In genomic region chr10:94914081-94914480, GRCm38 (mm10) we compare ENCODE assay signal across 26 mouse cellular contexts. TPM values are rescaled to one million over a fixed set of nuclear protein-coding genes. Genes with fewer than 3 reads are reported as not detected.
DNase-seq lines count a peak whose midpoint lies in the region; ATAC-seq and TF ChIP-seq lines count a peak whose summit lies in the region.
"Had no signal": no experiment of that assay in that cellular context is flagged by ENCODE, and none has a peak within 500 bp of the region (broad histone marks: within the 10 kb centered on the region; RNA-seq: fewer than 3 reads in every experiment).

No protein-coding gene starts in this region.

- peak; percentile 33 for DNase-seq in forebrain, embryonic 14.5 days (ENCODE audit: low spot score)
- DNase-seq in lung, postnatal 0 days (ENCODE audit: low spot score): peak; percentile 72
- no peak for DNase-seq in lung, adult 18-20 months
- peak; percentile 55 for DNase-seq in brain, embryonic 14.5 days (ENCODE audit: low read depth)
- no peak for DNase-seq in kidney, adult 18-20 months
- no peak for DNase-seq in right cerebral cortex, adult 2 months (ENCODE audit: low spot score in 2 of 2)
- DNase-seq: adrenal gland, adult 2 months; cerebellum, adult 2 months; cerebellum, postnatal 25 days; gastrocnemius, postnatal 10 days; heart, adult 11 months; kidney, postnatal 25 days; right cerebral cortex, adult 18-20 months; thymus, postnatal 36 days had no signal

- no peak overlapping the region for H3K4me3 ChIP-seq in forebrain, embryonic 14.5 days (ENCODE audit: low read depth, low read length)
- no peak overlapping the region for H3K4me3 ChIP-seq in forebrain, embryonic 13.5 days
- no peak overlapping the region for H3K4me3 ChIP-seq in lung, postnatal 0 days (ENCODE audit: low read depth, low read length)
- H3K4me3 ChIP-seq in liver, embryonic 16.5 days (ENCODE audit: low read depth, low read length): no peak overlapping the region
- H3K4me3 ChIP-seq: layer of hippocampus, adult 2 months; lung, embryonic 15.5 days; midbrain, embryonic 10.5 days; neural tube, embryonic 15.5 days; stomach, embryonic 15.5 days had no signal

- H3K9ac ChIP-seq in forebrain, embryonic 14.5 days (ENCODE audit: low read length): no peak overlapping the region
- H3K9ac ChIP-seq in forebrain, embryonic 13.5 days: no peak overlapping the region
- no peak overlapping the region for H3K9ac ChIP-seq in lung, postnatal 0 days (replicated peaks; ENCODE audit: low read depth)
- H3K9ac ChIP-seq in liver, embryonic 16.5 days (ENCODE audit: low read depth, low read length): no peak overlapping the region
- H3K9ac ChIP-seq: lung, embryonic 15.5 days; neural tube, embryonic 15.5 days; stomach, embryonic 15.5 days had no signal

- no peaks in the 10 kb centered on the region for H3K4me1 ChIP-seq in forebrain, embryonic 14.5 days (ENCODE audit: control insufficient read depth, insufficient read depth, low read length)
- H3K4me1 ChIP-seq in forebrain, embryonic 13.5 days: no peaks in the 10 kb centered on the region; the same call in 1 of the 2 replicates
- H3K4me1 ChIP-seq in lung, postnatal 0 days (ENCODE audit: insufficient read depth, low read depth, low read length): no peaks in the 10 kb centered on the region
- H3K4me1 ChIP-seq in liver, embryonic 16.5 days (ENCODE audit: control insufficient read depth, low read depth, low read length): peaks cover 66% of the 10 kb centered on the region
- H3K4me1 ChIP-seq: stomach, embryonic 15.5 days had no signal

- 78% methylated on average over 11 of the region's 11 CpGs for WGBS in forebrain, embryonic 14.5 days
- 86% methylated on average over 11 of the region's 11 CpGs for WGBS in forebrain, embryonic 13.5 days
- 63% methylated on average over 11 of the region's 11 CpGs for WGBS in lung, postnatal 0 days
- 81% methylated on average over 11 of the region's 11 CpGs for WGBS in liver, embryonic 16.5 days (ENCODE audit: insufficient replicate concordance)

- no peak for TF ChIP-seq POLR2A in brain, embryonic 14.5 days (IDR thresholded peaks at IDR 0.05; ENCODE audit: borderline replicate concordance, extremely low read depth, insufficient read depth, insufficient read length, poor library complexity, severe bottlenecking)

- no peak overlapping the region for H3K4me2 ChIP-seq in forebrain, embryonic 14.5 days (ENCODE audit: low read length)
- H3K4me2 ChIP-seq in forebrain, embryonic 13.5 days: no peak overlapping the region
- H3K4me2 ChIP-seq in lung, postnatal 0 days (replicated peaks; ENCODE audit: low read depth, low read length): no peak overlapping the region
- no peak overlapping the region for H3K4me2 ChIP-seq in liver, embryonic 16.5 days (ENCODE audit: low read depth, low read length)
- H3K4me2 ChIP-seq: heart, embryonic 11.5 days; lung, embryonic 15.5 days; neural tube, embryonic 15.5 days; stomach, embryonic 15.5 days had no signal

- H3K36me3 ChIP-seq in forebrain, embryonic 14.5 days (ENCODE audit: control insufficient read depth, insufficient read depth, low read length): no peaks in the 10 kb centered on the region
- H3K36me3 ChIP-seq in forebrain, embryonic 13.5 days (ENCODE audit: poor library complexity, severe bottlenecking): no peaks in the 10 kb centered on the region
- H3K36me3 ChIP-seq in lung, postnatal 0 days (ENCODE audit: insufficient read depth, low read length): no peaks in the 10 kb centered on the region
- H3K36me3 ChIP-seq in liver, embryonic 16.5 days (ENCODE audit: control insufficient read depth, insufficient read depth): no peaks in the 10 kb centered on the region
- H3K36me3 ChIP-seq: lung, embryonic 15.5 days; midbrain, embryonic 10.5 days; neural tube, embryonic 15.5 days; stomach, embryonic 15.5 days had no signal

- ATAC-seq in forebrain, embryonic 14.5 days: no peak
- no peak for ATAC-seq in forebrain, embryonic 13.5 days
- peak; percentile 44 for ATAC-seq in lung, postnatal 0 days
- no peak for ATAC-seq in liver, embryonic 16.5 days (ENCODE audit: low read depth)
- ATAC-seq: hindbrain, embryonic 16.5 days; intestine, embryonic 16.5 days; midbrain, embryonic 16.5 days; Patski had no signal

- no peak for TF ChIP-seq CTCF in lung, postnatal 0 days (IDR thresholded peaks at IDR 0.05)
- no peak for TF ChIP-seq CTCF in brain, embryonic 14.5 days (IDR thresholded peaks at IDR 0.05; ENCODE audit: borderline replicate concordance, extremely low read depth, insufficient read depth, insufficient read length)

- H3K9me3 ChIP-seq in forebrain, embryonic 14.5 days (replicated peaks; ENCODE audit: control insufficient read depth, low read length): no peaks in the 10 kb centered on the region
- H3K9me3 ChIP-seq in forebrain, embryonic 13.5 days (replicated peaks): no peaks in the 10 kb centered on the region
- no peaks in the 10 kb centered on the region for H3K9me3 ChIP-seq in lung, postnatal 0 days (ENCODE audit: low read length)
- no peaks in the 10 kb centered on the region for H3K9me3 ChIP-seq in liver, embryonic 16.5 days (replicated peaks; ENCODE audit: control insufficient read depth, low read length)
- H3K9me3 ChIP-seq: lung, embryonic 15.5 days; midbrain, embryonic 10.5 days; neural tube, embryonic 15.5 days; stomach, embryonic 15.5 days had no signal

- H3K27me3 ChIP-seq in forebrain, embryonic 14.5 days (replicated peaks; ENCODE audit: control insufficient read depth, insufficient read depth, low read length): no peaks in the 10 kb centered on the region
- no peaks in the 10 kb centered on the region for H3K27me3 ChIP-seq in forebrain, embryonic 13.5 days
- H3K27me3 ChIP-seq in lung, postnatal 0 days (replicated peaks; ENCODE audit: insufficient read depth, low read length): no peaks in the 10 kb centered on the region
- H3K27me3 ChIP-seq in liver, embryonic 16.5 days (ENCODE audit: control insufficient read depth, insufficient read depth, low read depth, low read length): no peaks in the 10 kb centered on the region
- H3K27me3 ChIP-seq: lung, embryonic 15.5 days; neural tube, embryonic 15.5 days; Patski; stomach, embryonic 15.5 days had no signal

- H3K27ac ChIP-seq in forebrain, embryonic 14.5 days (ENCODE audit: low read depth, low read length): peak overlapping the region; percentile 33; the same call in 1 of the 2 replicates
- no peak overlapping the region for H3K27ac ChIP-seq in forebrain, embryonic 13.5 days
- H3K27ac ChIP-seq in lung, postnatal 0 days (ENCODE audit: low read length): no peak overlapping the region
- H3K27ac ChIP-seq in liver, embryonic 16.5 days (ENCODE audit: low read length): peak overlapping the region; percentile 13; the same call in 1 of the 2 replicates
- H3K27ac ChIP-seq: layer of hippocampus, adult 2 months; midbrain, embryonic 10.5 days; neural tube, embryonic 15.5 days; stomach, embryonic 15.5 days had no signal

- no peak for TF ChIP-seq EP300 in lung, postnatal 0 days (IDR thresholded peaks at IDR 0.05)

RNA-seq across cellular contexts. Expression of gene Plxnc1, which starts 30.6 kb away (rescaled TPM):
- polyA plus RNA-seq in forebrain, embryonic 14.5 days (2014; fragmentation: Nextera tagmentation; extraction: Ambion mirVana): 14.4 and 15.0 TPM in 2 replicates
- 7.2 and 8.3 TPM in 2 replicates for polyA plus RNA-seq in forebrain, embryonic 13.5 days (2015; fragmentation: Nextera tagmentation; extraction: Ambion mirVana)
- polyA plus RNA-seq in lung, postnatal 0 days (2015; fragmentation: Nextera tagmentation; extraction: Ambion mirVana): 3.2 and 4.2 TPM in 2 replicates
- polyA plus RNA-seq in brain, embryonic 14.5 days (2012; rRNA removed): 22.5 and 31.1 TPM in 2 replicates
- polyA plus RNA-seq in liver, embryonic 16.5 days (2015; fragmentation: Nextera tagmentation; extraction: Ambion mirVana): 1.5 TPM in 2 replicates

Comparison
In these comparisons a context has a peak if more than half of its experiments do, and no peak if none do; other contexts are left out.
1. DNase-seq: peak in forebrain, embryonic 14.5 days (single experiment), lung, postnatal 0 days (single experiment) and brain, embryonic 14.5 days (single experiment); none in lung, adult 18-20 months (0 of 2), kidney, adult 18-20 months (single experiment) and right cerebral cortex, adult 2 months (0 of 2).
2. H3K27ac ChIP-seq: peak in forebrain, embryonic 14.5 days (single experiment) and liver, embryonic 16.5 days (single experiment); none in forebrain, embryonic 13.5 days (single experiment) and lung, postnatal 0 days (single experiment).